Mouse (Mus musculus) gastrocnemius, adult 18-20 months (tissue): ENCODE measurements around the gene Ckap2. TPM values are rescaled to one million over a fixed set of nuclear protein-coding genes. Genes with fewer than 3 reads are reported as not detected.

Source experiments
- DNase-seq: peaks from one replicate; pipeline ENCODE4 v3.0.0; 2021; ENCODE audit warnings: low spot score
- long read RNA-seq, 2 experiments: library from polyadenylated mRNA; stranded (forward); transcript quantifications; one replicate each; pipeline ENCODE4 v2.0.0; 2021
- total RNA-seq, 2 experiments: library from RNA; stranded (reverse); gene quantifications; 2 replicates each; pipeline ENCODE4 v1.2.3; 2021

Gene Ckap2
- total RNA-seq = under 1 TPM; 0.21 to 0.23 TPM
- long read RNA-seq, experiment 1 = 0 reads
- long read RNA-seq, experiment 2, partial matches to known transcripts = 0 of 1 reads
- long read RNA-seq, experiment 2, other reads (novel, unspliced or antisense) = 0 of 1 reads

DNA sequence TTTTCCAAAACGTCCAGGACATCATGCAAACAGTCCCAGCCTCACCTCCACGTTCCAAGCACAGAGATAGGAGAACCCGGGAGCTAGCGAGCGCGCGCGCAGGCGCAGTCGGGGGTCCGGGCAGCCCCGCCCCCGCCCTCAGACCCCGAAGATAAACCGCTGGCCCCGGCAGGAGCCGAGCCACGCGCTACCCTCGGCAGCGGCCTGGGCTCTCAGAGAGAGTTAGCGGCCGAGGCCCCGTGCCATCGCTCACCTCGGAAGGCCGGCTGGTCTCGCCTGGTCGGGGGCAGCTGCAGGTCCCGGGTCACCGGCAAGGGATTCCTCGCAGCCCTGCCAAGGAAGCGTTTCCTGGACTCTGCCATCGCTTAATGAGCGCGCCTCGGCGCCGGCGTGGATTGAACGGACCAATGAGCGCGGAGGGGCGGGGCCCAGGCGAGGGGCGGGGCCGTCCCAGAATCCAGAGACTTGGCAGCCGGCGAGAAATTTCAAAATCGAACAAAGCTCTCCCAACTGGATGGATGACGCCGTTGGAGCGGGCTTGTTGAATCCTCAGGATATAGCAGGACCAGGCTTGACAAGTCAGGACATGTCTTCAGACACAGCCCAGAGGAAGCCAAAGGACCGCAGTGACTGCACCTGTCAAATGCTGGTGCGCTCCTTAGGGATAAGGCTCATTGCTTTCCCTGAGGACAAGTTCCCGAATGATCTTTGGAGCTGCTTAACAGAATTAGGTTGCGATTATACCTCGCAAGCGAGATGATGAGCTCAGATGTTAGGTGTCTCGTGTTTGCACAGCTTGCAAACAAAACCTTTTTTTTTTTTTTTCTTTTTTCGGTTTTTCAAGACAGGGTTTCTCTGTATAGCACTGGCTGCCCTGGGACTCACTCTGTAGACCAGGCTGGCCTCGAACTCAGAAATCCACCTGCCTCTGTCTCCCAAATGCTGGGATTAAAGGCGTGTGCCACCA, at the start of gene Ckap2:
Gene Ckap2 (minus strand): TSS at position 389 of the 967 bp plus-strand sequence.
- peak; percentile 82 for DNase-seq

DNA sequence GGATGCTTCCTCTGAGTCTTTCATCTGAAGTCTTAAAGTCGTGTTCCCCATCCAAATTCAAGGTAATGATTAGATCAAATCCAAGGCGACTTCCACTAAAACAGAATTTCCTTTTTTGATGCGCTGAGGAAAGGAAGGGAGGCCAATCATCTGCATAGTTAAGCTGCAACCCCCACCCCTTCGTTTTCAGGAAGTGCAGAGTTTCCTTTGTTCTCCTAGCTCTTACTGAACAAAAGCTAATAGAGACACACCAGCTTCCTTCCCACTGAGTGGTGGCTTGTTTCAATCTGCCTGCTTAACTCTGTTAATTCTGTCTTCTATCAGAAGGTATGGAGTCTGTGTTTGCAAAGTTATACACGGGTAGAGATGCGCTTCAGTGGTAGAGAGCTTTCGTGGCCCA, 43.0 kb upstream of the Ckap2 start:
- no peak for DNase-seq

DNA sequence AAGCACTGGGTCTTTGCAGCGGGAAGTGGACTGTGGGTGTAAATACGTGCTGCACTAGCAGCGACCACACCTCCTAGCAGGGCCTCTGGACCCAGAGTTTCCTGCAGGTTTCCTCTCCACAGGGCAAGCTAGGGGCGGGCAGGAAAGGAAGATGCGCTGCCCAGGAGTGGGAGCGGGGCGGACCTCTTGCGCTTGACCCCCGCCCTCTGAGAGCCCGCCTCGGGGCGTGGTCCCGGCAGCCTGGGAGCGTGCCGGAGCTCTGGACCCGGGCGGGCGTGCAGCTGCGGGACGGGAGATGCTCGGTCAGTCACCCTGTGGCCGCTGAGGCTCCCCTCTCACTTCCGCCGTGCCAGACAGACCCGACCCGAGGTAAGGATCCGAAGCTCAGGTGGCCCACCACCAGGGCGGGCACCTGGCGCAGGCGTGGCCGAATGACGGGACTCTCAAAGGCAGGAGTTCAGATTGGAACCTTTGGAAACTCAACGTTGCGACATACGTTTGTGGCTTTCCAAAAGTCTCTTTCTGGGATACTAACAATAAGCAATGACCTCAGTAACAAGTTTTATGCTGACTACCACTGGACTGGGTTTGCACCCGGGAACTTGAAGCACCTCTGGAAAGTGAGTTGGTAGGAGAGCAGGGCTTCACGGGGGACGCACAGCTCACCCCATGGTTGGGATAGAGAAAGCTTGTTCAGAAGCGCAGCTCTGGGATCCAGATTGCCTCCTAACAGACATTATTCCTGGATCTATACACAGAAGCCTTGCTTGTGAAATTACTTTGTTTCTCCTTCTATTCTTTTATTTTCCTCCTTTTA, 41.6 kb upstream of the Ckap2 start, which contains the start of gene Thsd1:
Gene Thsd1 (plus strand): TSS at position 253 of the 817 bp plus-strand sequence.
- peak; percentile 61 for DNase-seq

- no peak for DNase-seq
Measured at GRCm38 (mm10) chr8:22226361-22226760, 40.7 kb upstream of the Ckap2 start.

- peak; percentile 4 for DNase-seq
Measured at GRCm38 (mm10) chr8:22214826-22215225, 29.2 kb upstream of the Ckap2 start.

DNA sequence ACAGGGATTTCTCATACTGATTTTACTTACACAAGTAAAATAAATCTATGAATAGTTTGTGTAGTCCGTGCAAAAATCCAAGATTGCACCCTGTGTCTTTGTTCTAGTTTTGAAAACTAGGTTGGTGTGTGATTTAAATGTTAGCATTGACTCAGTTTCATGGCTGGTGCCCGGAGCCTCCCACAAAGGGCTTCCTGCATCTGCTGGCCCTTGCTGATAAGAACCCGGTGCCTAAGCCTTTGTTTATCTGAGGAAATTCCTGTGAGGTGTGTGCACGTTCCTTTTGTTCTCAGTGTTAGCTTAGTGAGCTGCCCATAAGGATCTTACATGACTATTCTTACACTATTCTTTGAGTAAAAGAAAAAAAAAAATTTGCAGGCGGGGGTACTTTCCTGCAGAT, 23.4 kb upstream of the Ckap2 start:
- DNase-seq = no peak

GRCm38 (mm10) chr8:22207535-22207934, 21.9 kb upstream of the Ckap2 start:
- DNase-seq = no peak

- no peak for DNase-seq
Measured at GRCm38 (mm10) chr8:22199481-22199880, 13.9 kb upstream of the Ckap2 start.

DNA sequence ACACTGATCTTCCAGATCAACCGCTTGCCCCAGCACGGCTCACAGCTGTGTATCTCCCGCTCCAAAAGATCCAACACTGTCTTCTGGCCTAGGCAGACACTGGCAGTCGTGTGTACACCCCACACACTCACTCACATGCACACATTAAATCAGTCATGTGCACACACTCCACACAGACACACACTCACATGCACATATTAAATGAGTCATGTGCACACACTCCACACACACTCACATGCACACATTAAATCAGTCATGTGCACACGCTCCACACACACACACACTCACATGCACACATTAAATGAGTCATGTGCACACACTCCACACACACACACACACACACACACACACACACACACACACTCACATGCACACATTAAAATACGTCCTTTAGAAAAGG, 12.3 kb upstream of the Ckap2 start:
- DNase-seq = no peak

DNA sequence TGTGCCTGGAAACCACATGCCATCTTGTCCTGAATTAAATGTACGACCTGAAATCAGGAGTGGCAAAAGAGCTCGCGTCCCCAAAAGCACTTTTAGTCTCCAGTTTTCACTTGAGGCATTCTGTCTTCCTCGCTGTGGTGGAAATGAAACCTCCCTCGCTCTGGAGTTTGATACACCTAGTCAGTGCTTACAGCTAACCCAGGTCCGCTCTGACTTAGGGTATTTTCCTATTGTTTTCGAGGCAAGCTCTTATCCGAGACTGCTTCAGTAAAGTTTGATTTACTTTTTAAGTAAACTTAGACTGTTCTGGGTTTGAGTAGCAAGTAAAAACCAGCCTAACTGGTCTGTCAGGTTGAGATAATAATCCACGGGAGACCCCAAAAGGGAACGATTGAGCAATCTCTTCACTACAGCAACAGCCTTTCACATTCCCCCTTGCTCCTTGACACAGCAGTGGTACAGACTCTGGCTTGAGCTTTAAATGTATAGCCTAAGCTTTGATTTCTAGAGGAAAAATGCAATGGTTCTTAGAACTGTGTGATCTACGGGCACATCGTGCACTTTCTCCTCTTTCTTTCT, 7.9 kb upstream of the Ckap2 start:
- DNase-seq = peak; percentile 9

DNA sequence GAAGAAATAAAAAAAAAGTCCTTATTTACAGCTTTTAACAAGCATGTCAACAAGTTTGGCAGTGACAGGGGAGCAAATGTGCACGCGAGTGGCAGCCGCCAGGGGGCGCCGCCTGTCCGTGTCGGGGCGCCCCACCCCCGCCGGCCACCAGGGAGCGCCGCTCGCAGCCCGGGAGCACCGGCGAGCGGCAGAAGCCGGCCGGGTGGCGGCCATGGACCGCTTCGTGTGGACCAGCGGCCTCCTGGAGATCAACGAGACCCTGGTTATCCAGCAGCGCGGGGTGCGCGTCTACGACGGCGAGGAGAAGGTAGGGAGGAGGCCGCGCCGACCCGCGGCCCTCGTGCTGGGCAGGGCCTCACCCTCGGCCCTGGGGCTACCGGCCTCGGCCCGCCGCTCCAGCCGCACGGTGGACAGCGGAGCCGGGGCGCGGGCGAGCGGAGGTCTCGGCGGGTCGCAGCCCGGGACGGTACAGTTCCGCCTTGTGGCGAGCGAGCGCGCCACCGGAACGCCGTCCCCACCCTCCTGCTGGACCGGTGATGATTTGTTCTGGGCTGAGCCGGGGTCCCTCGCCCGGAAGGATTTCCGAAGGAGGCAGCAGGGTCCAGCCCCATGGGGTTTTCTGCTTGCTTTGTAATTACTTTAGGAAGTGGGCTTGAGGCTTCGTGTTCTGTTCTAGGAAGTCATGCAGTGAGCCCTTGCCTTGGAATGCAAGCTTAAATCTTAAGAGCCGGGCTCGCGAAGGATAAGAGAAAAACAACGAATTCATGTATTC, 7.2 kb upstream of the Ckap2 start, which contains the start of gene Vps36:
Gene Vps36 (plus strand): TSS at position 150 of the 772 bp plus-strand sequence.
- DNase-seq = peak; percentile 86

GRCm38 (mm10) chr8:22184884-22185283, 735 bp downstream of the Ckap2 start:
- DNase-seq = no peak

DNA sequence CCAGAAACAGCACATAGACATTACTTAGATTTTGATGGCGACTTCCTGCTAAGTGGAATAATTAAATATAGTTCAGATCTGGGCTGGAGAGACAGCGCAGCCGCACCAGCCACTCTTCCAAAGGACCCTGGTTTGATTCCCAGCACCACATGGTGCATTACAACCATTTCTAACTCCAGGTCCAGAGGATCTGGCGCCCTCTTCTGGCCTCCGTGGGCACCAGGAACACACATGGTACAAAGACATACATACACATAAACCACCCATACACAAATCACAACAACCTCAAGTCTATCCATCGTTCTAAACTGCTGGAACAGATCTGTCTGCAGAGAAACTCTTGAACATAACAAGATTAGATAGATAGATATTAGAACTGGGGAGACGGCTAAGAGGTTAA, 9.7 kb downstream of the Ckap2 start:
- DNase-seq = no peak

DNA sequence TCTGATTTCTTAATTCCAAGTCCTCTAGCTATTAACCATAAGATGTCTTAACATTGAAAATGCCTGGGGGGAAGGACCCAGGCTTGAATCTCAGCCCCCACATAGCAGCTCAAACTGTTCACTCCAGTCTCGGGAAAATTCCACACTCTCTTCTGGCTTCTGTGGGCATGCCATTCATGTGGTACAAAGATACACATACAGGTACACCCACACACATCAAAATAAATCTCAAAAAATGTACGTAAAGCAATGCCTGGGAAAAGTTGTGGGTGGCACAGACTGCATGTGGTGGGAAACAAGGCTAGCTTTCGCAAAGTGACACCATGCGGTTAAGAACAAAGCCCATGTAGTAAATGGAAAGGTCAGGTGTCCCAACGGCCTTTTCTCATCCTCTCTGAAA, 16.5 kb downstream of the Ckap2 start:
- no peak for DNase-seq

- peak; percentile 79 for DNase-seq
Measured at GRCm38 (mm10) chr8:22166080-22166603, 19.5 kb downstream of the Ckap2 start, which contains the start of gene Nek3. Gene Nek3 (minus strand): TSS chr8:22166435.

GRCm38 (mm10) chr8:22165251-22166079, 20.2 kb downstream of the Ckap2 start:
- no peak for DNase-seq

- no peak for DNase-seq
Measured at GRCm38 (mm10) chr8:22164431-22164830, 21.2 kb downstream of the Ckap2 start.

DNA sequence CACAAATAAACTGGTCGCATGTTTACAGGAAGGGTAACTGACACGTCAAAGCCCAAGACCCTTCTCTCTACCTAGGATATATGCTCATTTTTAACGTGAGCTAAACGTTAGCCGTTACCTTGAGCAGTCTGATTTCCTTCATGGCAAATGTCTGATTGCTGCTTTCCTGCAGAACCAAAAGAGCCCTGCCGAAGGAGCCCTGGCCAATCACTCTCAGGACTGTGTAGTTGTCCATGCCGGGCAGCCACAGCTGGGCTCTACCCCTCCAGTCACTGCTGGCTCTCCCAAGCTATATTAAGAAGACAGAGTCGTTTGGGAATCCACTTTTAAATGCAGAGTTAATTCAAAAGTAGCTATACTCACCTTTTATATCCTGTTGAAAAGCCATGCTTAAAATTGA, 23.4 kb downstream of the Ckap2 start:
- no peak for DNase-seq

GRCm38 (mm10) chr8:22150345-22150663, 35.3 kb downstream of the Ckap2 start:
- no peak for DNase-seq
